Mouse (Mus musculus) thymus, adult 2 months (tissue): ENCODE measurements around the gene Elmod2.

Experiments
- CTCF ChIP-seq: fragments of 200-500 bp; IDR thresholded peaks from 2 replicates; pipeline ENCODE4 v1.5.1; 2012; ENCODE audit warnings: mild to moderate bottlenecking, control low read depth, low read length, moderate library complexity, borderline replicate concordance; ENCODE audit not compliant: control insufficient read depth, poor library complexity, insufficient read depth; ENCODE audit errors: extremely low read depth
- POLR2A ChIP-seq: fragments of 200-500 bp; IDR thresholded peaks from 2 replicates; pipeline ENCODE4 v1.6.1; 2012; ENCODE audit warnings: mild to moderate bottlenecking, low read length, control low read depth, moderate library complexity; ENCODE audit not compliant: control insufficient read depth, poor library complexity, insufficient read depth; ENCODE audit errors: extremely low read depth

GRCm38 (mm10) chr8:83348263-83348662 lies 16.0 kb upstream of the Elmod2 start, which contains the start of gene Mgat4d:
- TF ChIP-seq POLR2A (no peak), CTCF (no peak)
